Mouse (Mus musculus) spleen, postnatal 36 days (tissue): ENCODE results near the gene Xkr7.
A peak's percentile ranks its signal among the peaks of the same experiment; 100 is the strongest.

ENCODE experiments used
- DNase-seq, 2 experiments: peaks; one replicate each; pipeline ENCODE4 v3.0.0; 2022; ENCODE audit warnings: low spot score in 2 of 2, mixed read lengths in 1 of 2

Gene Xkr7

GRCm38 (mm10) chr2:153032973-153033372, 1.3 kb downstream of the Xkr7 start:
- no peak for DNase-seq

- no peak for DNase-seq
Measured at GRCm38 (mm10) chr2:153033545-153034230, 2.0 kb downstream of the Xkr7 start.

- DNase-seq, result no peak
Measured at GRCm38 (mm10) chr2:153036690-153037089, 5.0 kb downstream of the Xkr7 start.

- DNase-seq, result no peak
Measured at GRCm38 (mm10) chr2:153043886-153044285, 12.2 kb downstream of the Xkr7 start.

GRCm38 (mm10) chr2:153045884-153046299, 14.2 kb downstream of the Xkr7 start:
- no peak for DNase-seq

GRCm38 (mm10) chr2:153047828-153048465, 16.3 kb downstream of the Xkr7 start:
- DNase-seq, result peak in 1 of 2 experiments; percentile 39

- no peak for DNase-seq
Measured at GRCm38 (mm10) chr2:153049288-153049996, 17.8 kb downstream of the Xkr7 start.

GRCm38 (mm10) chr2:153049997-153050358, 18.3 kb downstream of the Xkr7 start:
- DNase-seq, result no peak

GRCm38 (mm10) chr2:153051095-153051494, 19.4 kb downstream of the Xkr7 start:
- DNase-seq, result no peak

GRCm38 (mm10) chr2:153051537-153051936, 19.9 kb downstream of the Xkr7 start:
- DNase-seq, result no peak

- DNase-seq, result peak; percentile 24 to 46
Measured at GRCm38 (mm10) chr2:153052700-153053351, 21.2 kb downstream of the Xkr7 start.

GRCm38 (mm10) chr2:153053896-153054295, 22.2 kb downstream of the Xkr7 start:
- DNase-seq, result no peak

- DNase-seq, result no peak
Measured at GRCm38 (mm10) chr2:153055270-153055920, 23.7 kb downstream of the Xkr7 start.

- DNase-seq, result no peak
Measured at GRCm38 (mm10) chr2:153058365-153058764, 26.7 kb downstream of the Xkr7 start.

GRCm38 (mm10) chr2:153060216-153060615, 28.6 kb downstream of the Xkr7 start:
- DNase-seq, result no peak

- DNase-seq, result no peak
Measured at GRCm38 (mm10) chr2:153063394-153063793, 31.7 kb downstream of the Xkr7 start.

GRCm38 (mm10) chr2:153064190-153064970, 32.7 kb downstream of the Xkr7 start:
- no peak for DNase-seq

GRCm38 (mm10) chr2:153065747-153066508, 34.3 kb downstream of the Xkr7 start, which contains the start of gene Ccm2l:
Gene Ccm2l, plus strand, starts transcription at chr2:153065955.
- no peak for DNase-seq

- DNase-seq, result no peak
Measured at GRCm38 (mm10) chr2:153066991-153067390, 35.3 kb downstream of the Xkr7 start.
